Mouse (Mus musculus): Measurements from ENCODE around the gene Ranbp6. TPM values are rescaled to one million over a fixed set of nuclear protein-coding genes. Genes with fewer than 3 reads are reported as not detected.

Gene Ranbp6
- total RNA-seq, 2 experiments from 2014 or later, result 10.0 to 11.6 TPM

- no peak for DNase-seq (ENCODE audit: low spot score)
These were observed 2.8 kb downstream of the Ranbp6 start for GRCm38 (mm10) chr19:29810022-29810421.

DNA sequence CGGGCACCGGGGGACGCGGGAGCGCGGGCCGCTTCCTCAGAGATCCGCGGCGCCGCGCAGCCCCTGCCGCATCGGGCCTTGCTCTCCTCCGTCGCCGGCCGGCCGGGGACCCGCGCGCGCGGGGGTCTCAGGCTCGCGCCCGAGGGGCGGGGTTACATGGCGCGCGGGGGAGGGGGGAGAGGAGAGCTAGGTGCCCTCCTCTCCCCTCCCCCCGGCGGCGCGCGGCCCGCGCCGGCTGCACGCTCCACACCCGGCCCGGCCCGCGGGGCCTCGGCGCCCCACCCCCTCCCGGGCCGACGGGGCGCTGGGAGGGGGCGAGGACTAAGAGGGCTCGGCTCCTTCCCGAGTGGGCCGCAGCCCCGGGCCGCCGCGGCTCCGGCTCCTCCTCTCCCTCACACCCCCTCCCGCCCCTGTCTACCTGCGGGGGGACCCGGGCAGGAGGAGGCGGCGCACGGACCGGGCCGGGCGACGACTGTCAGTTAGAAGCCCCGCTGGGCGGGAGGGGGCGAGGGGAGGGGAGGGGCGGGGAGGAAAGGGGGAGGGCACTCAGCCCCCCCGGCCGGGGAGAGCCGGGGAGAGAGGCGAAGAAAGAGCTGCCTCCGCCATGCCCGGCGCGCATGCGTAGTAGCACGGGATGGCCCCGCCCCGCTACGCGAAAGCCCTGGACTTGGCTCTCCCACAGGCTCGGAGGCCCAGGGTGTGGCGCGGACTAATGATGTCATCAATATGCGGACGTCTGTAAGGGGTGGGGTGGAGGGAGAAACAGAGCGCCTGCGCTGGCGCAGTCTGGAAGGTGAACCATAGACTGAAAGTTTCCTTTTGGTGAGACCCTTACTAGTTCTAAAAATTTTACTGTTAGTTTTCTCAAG, 6.6 kb downstream of the Ranbp6 start, which contains the start of gene 9930021J03Rik:
Gene 9930021J03Rik, minus strand, starts transcription at position 73 of the 869 bp plus-strand sequence.
- DNase-seq (ENCODE audit: low spot score), result peak; percentile 99

DNA sequence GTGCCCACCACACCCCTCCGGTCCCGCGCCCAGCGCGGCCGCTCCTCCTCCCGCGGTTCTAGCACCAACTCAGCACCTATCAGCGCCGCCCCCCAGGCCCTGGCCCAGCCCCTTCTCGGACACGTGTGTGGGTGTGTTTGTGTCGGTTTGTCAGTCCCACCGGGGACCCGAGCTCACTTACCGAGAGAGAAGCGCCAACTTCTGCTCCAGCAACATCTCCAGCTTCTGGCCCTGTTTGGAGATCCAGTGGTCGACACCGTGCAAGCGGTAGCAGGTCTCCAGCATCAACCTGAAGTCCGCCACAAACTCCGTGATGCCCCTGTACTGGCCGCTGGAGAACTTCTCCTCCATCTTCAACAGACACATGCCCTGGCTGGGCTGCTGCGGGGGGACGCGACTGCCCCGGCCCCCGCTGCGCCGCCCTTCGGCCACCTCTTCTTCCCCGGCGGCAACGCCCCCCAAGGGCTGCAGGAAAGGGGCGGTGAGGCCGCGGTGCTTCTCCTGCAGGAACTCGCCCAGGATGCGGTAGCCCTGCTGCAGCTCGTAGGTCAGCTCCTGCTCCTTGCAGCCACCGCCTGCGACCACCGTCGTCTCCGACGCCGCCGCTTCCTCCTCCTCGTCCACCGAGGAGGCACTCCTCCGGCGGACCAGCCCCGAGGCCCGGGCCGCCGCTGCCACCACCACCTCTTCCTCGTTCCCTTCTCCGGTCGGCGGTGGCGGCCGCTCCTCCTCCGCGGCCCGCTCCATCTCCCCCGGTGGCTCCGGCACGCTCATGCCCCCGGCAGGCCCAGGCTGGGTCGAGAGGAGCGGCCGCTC, 7.5 kb downstream of the Ranbp6 start:
- DNase-seq (ENCODE audit: low spot score), result peak; percentile 56

- no peak for DNase-seq (ENCODE audit: low spot score)
These were observed 8.8 kb downstream of the Ranbp6 start for GRCm38 (mm10) chr19:29803946-29804345.

DNA sequence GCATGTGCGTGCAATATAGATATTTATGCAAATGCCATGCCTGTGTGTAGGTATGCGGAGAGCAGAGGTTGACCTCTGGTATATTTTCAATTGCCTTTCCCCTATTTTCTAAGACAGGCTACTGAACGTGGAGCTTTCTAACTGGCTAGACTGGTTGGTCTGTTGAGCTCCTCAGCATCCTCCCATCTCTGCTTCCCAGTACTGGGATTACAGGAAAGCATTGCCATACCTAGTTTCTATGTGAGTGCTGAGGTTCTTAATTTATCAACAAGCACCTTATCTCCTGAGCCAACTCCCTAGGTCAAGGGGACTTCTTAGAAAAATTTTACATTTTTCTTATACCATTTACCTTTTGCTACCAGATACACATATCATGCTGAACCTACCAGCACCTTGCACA, 15.4 kb downstream of the Ranbp6 start:
- no peak for DNase-seq (ENCODE audit: low spot score)

DNA sequence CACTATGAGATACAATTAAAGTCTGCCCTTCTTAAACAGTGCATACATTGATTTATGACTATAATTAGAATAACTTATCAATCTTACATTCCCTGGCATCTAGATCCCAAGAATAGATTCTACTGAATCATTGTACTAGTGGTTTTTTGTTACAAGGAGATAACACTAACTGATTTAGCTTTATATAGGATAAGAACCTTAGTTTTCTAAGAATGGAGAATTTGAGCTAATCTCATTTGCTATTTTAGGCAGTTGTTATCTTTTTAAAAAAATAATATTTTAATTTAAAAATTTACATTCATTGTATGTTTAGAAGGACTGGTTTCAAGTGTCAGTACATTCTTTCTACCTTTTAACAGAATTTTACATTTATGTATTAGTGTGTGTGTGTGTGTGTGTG, 24.8 kb downstream of the Ranbp6 start:
- DNase-seq (ENCODE audit: low spot score), result no peak

DNA sequence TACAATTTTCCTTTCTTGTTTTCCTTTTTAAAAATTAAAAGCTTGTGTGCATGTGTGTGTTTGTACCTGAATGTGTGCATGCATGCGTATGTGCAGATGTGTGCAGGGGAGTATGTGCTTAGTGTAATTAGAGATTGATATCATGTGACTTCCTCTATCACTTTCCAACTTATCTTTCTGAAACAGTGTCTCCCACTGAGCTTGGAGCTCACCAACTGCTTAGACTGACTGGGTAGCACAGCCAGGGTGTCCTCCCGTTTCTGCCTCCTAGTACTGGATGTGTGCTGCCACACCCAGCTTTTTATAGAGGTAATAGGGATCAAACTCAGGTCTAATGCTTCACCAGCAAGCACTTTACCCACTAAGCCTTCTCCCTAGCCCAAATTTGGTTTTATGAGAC, 29.9 kb downstream of the Ranbp6 start:
- DNase-seq (ENCODE audit: low spot score), result no peak

Other genes with a start within 250 kb of the Ranbp6 start
- 1 to 10 TPM; 8.0 to 8.2 TPM for gene Ermp1, start 164.6 kb downstream of the Ranbp6 start, total RNA-seq (2021)
- not detected for gene Mlana, start 115.2 kb downstream of the Ranbp6 start, total RNA-seq (2021)
- gene 9930021J03Rik, start 7.0 kb downstream of the Ranbp6 start, total RNA-seq (2021), result 10 to 100 TPM; 11.6 to 13.7 TPM
- 1 to 10 TPM; 3.8 to 8.0 TPM for gene Il33, start 112.1 kb upstream of the Ranbp6 start, total RNA-seq (2021)
- not detected for gene Trpd52l3, start 190.8 kb upstream of the Ranbp6 start, total RNA-seq (2021)
- 10 to 100 TPM; 12.9 to 13.1 TPM for gene Uhrf2, start 217.5 kb upstream of the Ranbp6 start, total RNA-seq (2021)

All from gastrocnemius, adult 18-20 months (tissue).